Mouse (Mus musculus) stomach, embryonic 14.5 days (tissue): ENCODE results near the gene Pdxk. TPM values are rescaled to one million over a fixed set of nuclear protein-coding genes. Genes with fewer than 3 reads are reported as not detected.
A peak's percentile ranks its signal among the peaks of the same experiment; 100 is the strongest.
"Not testable (repeated sequence)": the region's sequence is repeated elsewhere in the genome, so short reads cannot be mapped to it uniquely, and the experiment has no call there.

Source experiments
- ATAC-seq: fragments of 200-750 bp; cut with Nextera tagmentation; 2 replicates; pipeline ENCODE4 v1.8.0; 2017; ENCODE audit warnings: low read depth, moderate TSS enrichment; ENCODE audit not compliant: insufficient number of reproducible peaks, insufficient read depth, low FRiP score
- H3K27ac ChIP-seq: fragments of 300-500 bp; sonication (generic); 2 replicates; pipeline ENCODE4 v1.5.1; 2014; ENCODE audit warnings: mild to moderate bottlenecking, low read length, moderate library complexity, mixed read lengths
- H3K27me3 ChIP-seq: fragments of 300-500 bp; sonication (generic); 2 replicates; pipeline ENCODE4 v1.6.1; 2014; ENCODE audit warnings: low read length, control low read depth, mixed read lengths; ENCODE audit not compliant: control insufficient read depth, insufficient read depth
- H3K36me3 ChIP-seq: fragments of 300-500 bp; sonication (generic); 2 replicates; pipeline ENCODE4 v1.6.1; 2014; ENCODE audit warnings: mild to moderate bottlenecking, control low read depth, low read length, moderate library complexity, mixed read lengths; ENCODE audit not compliant: control insufficient read depth, insufficient read depth
- H3K4me1 ChIP-seq: fragments of 300-500 bp; sonication (generic); 2 replicates; pipeline ENCODE4 v1.6.1; 2014; ENCODE audit warnings: low read length, control low read depth, mixed read lengths; ENCODE audit not compliant: control insufficient read depth, insufficient read depth
- H3K4me2 ChIP-seq: fragments of 300-500 bp; sonication (generic); replicated peaks from 2 replicates; pipeline ENCODE4 v1.6.1; 2014; ENCODE audit warnings: low read depth, low read length, control low read depth
- H3K4me3 ChIP-seq: fragments of 300-500 bp; sonication (generic); 2 replicates; pipeline ENCODE4 v1.5.1; 2014; ENCODE audit warnings: low read depth, low read length, control low read depth
- H3K9ac ChIP-seq: fragments of 300-500 bp; sonication (generic); replicated peaks from 2 replicates; pipeline ENCODE4 v1.6.1; 2014; ENCODE audit warnings: low read depth, mild to moderate bottlenecking, control low read depth, low read length, moderate library complexity, mixed read lengths
- H3K9me3 ChIP-seq: fragments of 300-500 bp; sonication (generic); 2 replicates; pipeline ENCODE4 v1.6.1; 2016; ENCODE audit warnings: low read depth, low read length, control low read depth; ENCODE audit not compliant: control insufficient read depth
- WGBS: fragments of 180-500 bp; shearing (Covaris S2); extraction: QIAGEN DNeasy Blood & Tissue Kit; methylation state at CpG from one replicate; pipeline ENCODE4 v1.1.7; 2014; 5-methylcytosine and 5-hydroxymethylcytosine counted together
- polyA plus RNA-seq: library from polyadenylated mRNA; unstranded; fragments of >200 nt; fragmentation: Nextera tagmentation; extraction: Ambion mirVana; gene quantifications from 2 replicates; pipeline ENCODE4 v1.2.1, GENCODE M21; 2014

Pdxk gene
- polyA plus RNA-seq, 1 experiment from 2014 or later, result 6.5 TPM

- no peaks in the 10 kb centered on the region for H3K27me3 ChIP-seq
- H3K9ac ChIP-seq, result no peak overlapping the region
- WGBS, result 95% methylated on average over 3 of the region's 3 CpGs
- no peak overlapping the region for H3K27ac ChIP-seq
- no peak overlapping the region for H3K4me2 ChIP-seq
- no peaks in the 10 kb centered on the region; the same call in 1 of the 2 replicates for H3K4me1 ChIP-seq
- ATAC-seq, result no peak
- H3K36me3 ChIP-seq, result peaks cover 7% of the 10 kb centered on the region
- H3K4me3 ChIP-seq, result no peak overlapping the region
- no peaks in the 10 kb centered on the region for H3K9me3 ChIP-seq
Measured at GRCm38 (mm10) chr10:78422614-78423013, 42.2 kb downstream of the Pdxk start.

GRCm38 (mm10) chr10:78420929-78421328, 43.8 kb downstream of the Pdxk start:
- no peaks in the 10 kb centered on the region for H3K36me3 ChIP-seq
- no peak for ATAC-seq
- H3K9ac ChIP-seq, result no peak overlapping the region
- no peaks in the 10 kb centered on the region for H3K27me3 ChIP-seq
- H3K4me1 ChIP-seq, result no peaks in the 10 kb centered on the region
- H3K27ac ChIP-seq, result no peak overlapping the region
- 66% methylated on average over 2 of the region's 2 CpGs for WGBS
- H3K9me3 ChIP-seq, result no peaks in the 10 kb centered on the region
- H3K4me3 ChIP-seq, result no peak overlapping the region
- no peak overlapping the region for H3K4me2 ChIP-seq

GRCm38 (mm10) chr10:78418791-78419190, 46.0 kb downstream of the Pdxk start:
- WGBS, result 78% methylated on average over 2 of the region's 2 CpGs
- Histone ChIP-seq H3K9ac (no peak overlapping the region), H3K27ac (no peak overlapping the region), H3K4me3 (no peak overlapping the region), H3K4me2 (no peak overlapping the region), H3K36me3 (no peaks in the 10 kb centered on the region), H3K4me1 (no peaks in the 10 kb centered on the region), H3K27me3 (no peaks in the 10 kb centered on the region), H3K9me3 (no peaks in the 10 kb centered on the region)
- ATAC-seq, result no peak

GRCm38 (mm10) chr10:78417888-78418287, 46.9 kb downstream of the Pdxk start:
- ATAC-seq, result no peak
- H3K4me2 ChIP-seq, result no peak overlapping the region
- 63% methylated on average over 5 of the region's 5 CpGs for WGBS
- no peaks in the 10 kb centered on the region for H3K36me3 ChIP-seq
- H3K27ac ChIP-seq, result no peak overlapping the region
- H3K9me3 ChIP-seq, result no peaks in the 10 kb centered on the region
- H3K9ac ChIP-seq, result no peak overlapping the region
- H3K4me1 ChIP-seq, result peaks cover 4% of the 10 kb centered on the region; the same call in 1 of the 2 replicates
- no peaks in the 10 kb centered on the region for H3K27me3 ChIP-seq
- H3K4me3 ChIP-seq, result no peak overlapping the region

- ATAC-seq, H3K9me3 ChIP-seq, H3K4me3 ChIP-seq, H3K4me2 ChIP-seq, H3K4me1 ChIP-seq, H3K27ac ChIP-seq, H3K36me3 ChIP-seq, H3K9ac ChIP-seq, H3K27me3 ChIP-seq: not testable (repeated sequence)
- WGBS, result 92% methylated on average over 3 of the region's 4 CpGs
Measured at GRCm38 (mm10) chr10:78414936-78415335, 49.8 kb downstream of the Pdxk start.

- WGBS, result 39% methylated on average over 7 of the region's 7 CpGs
- no peaks in the 10 kb centered on the region for H3K9me3 ChIP-seq
- H3K27ac ChIP-seq, result 0 out of 2 replicates have a peak overlapping the region, but pooled peaks have one; percentile 86
- peaks cover 8% of the 10 kb centered on the region; the same call in 1 of the 2 replicates for H3K4me1 ChIP-seq
- ATAC-seq, result peak; percentile 40; the same call in 1 of the 2 replicates
- H3K4me2 ChIP-seq, result peak overlapping the region; percentile 82
- peaks cover 26% of the 10 kb centered on the region for H3K36me3 ChIP-seq
- no peaks in the 10 kb centered on the region for H3K27me3 ChIP-seq
- 0 out of 2 replicates have a peak overlapping the region, but pooled peaks have one; percentile 90 for H3K9ac ChIP-seq
- H3K4me3 ChIP-seq, result peak overlapping the region; percentile 95
Measured at GRCm38 (mm10) chr10:78413152-78413520, 51.6 kb downstream of the Pdxk start.

- peak; percentile 90 for ATAC-seq
- Histone ChIP-seq H3K36me3 (peaks cover 31% of the 10 kb centered on the region), H3K4me3 (peak within 1 kb of the TSS; percentile 95), H3K9ac (peak within 1 kb of the TSS; percentile 90), H3K4me2 (peak within 1 kb of the TSS; percentile 82), H3K9me3 (no peaks in the 10 kb centered on the region), H3K27ac (peak within 1 kb of the TSS; percentile 86), H3K4me1 (peaks cover 8% of the 10 kb centered on the region; the same call in 1 of the 2 replicates), H3K27me3 (no peaks in the 10 kb centered on the region)
- under 1% methylated on average over 70 of the region's 70 CpGs for WGBS
Measured at GRCm38 (mm10) chr10:78412319-78413151, 52.2 kb downstream of the Pdxk start, which contains the start of gene Rrp1. TSS of gene Rrp1 (minus strand) at chr10:78413043.

GRCm38 (mm10) chr10:78411851-78412250, 52.9 kb downstream of the Pdxk start:
- 12% methylated on average over 8 of the region's 8 CpGs for WGBS
- Histone ChIP-seq H3K4me3 (peak overlapping the region; percentile 95), H3K27ac (no peak overlapping the region), H3K4me1 (peaks cover 8% of the 10 kb centered on the region; the same call in 1 of the 2 replicates), H3K9me3 (no peaks in the 10 kb centered on the region), H3K27me3 (no peaks in the 10 kb centered on the region), H3K4me2 (peak overlapping the region; percentile 82), H3K9ac (peak overlapping the region; percentile 90), H3K36me3 (peaks cover 38% of the 10 kb centered on the region)
- ATAC-seq, result no peak
